Comparison of ENCODE assay signal across 8 mouse cellular contexts in the genomic region with DNA sequence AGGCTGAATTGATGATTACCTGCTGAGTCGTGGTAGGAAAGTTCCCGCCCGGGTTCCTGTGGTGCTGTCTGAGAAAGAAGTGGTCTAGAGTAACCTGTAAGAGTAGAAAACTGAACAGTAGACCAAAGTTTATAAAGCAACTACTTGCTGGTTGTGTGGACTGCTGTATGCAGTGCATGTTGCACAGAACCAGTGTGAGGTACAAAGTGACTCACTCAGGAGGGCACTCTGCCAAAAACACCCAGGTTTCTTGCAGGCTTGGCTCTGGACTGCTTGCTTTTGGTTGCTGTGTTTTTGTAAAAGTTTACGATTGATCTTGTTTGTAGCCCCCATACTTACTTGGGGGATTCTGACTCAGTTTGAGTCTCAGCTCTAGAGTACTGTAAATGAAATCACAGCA. TPM values are rescaled to one million over a fixed set of nuclear protein-coding genes. Genes with fewer than 3 reads are reported as not detected.
DNase-seq lines count a peak whose midpoint lies in the region; ATAC-seq and TF ChIP-seq lines count a peak whose summit lies in the region.

No protein-coding gene starts in this region.

- H3K27ac ChIP-seq in hindbrain, embryonic 12.5 days: peak overlapping the region; percentile 17; the same call in 1 of the 2 replicates
- H3K27ac ChIP-seq in hindbrain, embryonic 13.5 days: no peak overlapping the region
- no peak overlapping the region for H3K27ac ChIP-seq in kidney, postnatal 0 days
- H3K27ac ChIP-seq in lung, embryonic 14.5 days (ENCODE audit: low read depth): no peak overlapping the region

- H3K36me3 ChIP-seq in hindbrain, embryonic 12.5 days: peaks cover 6% of the 10 kb centered on the region
- no peaks in the 10 kb centered on the region for H3K36me3 ChIP-seq in hindbrain, embryonic 13.5 days
- H3K36me3 ChIP-seq in kidney, postnatal 0 days (ENCODE audit: insufficient read depth, low read length): no peaks in the 10 kb centered on the region
- H3K36me3 ChIP-seq in lung, embryonic 14.5 days (ENCODE audit: insufficient read depth): peaks cover 9% of the 10 kb centered on the region

- no peak overlapping the region for H3K4me3 ChIP-seq in hindbrain, embryonic 12.5 days
- H3K4me3 ChIP-seq in hindbrain, embryonic 13.5 days: no peak overlapping the region
- no peak overlapping the region for H3K4me3 ChIP-seq in kidney, postnatal 0 days (replicated peaks; ENCODE audit: low read depth, low read length)
- H3K4me3 ChIP-seq in lung, embryonic 14.5 days (ENCODE audit: low read depth, low read length): no peak overlapping the region

- no peak overlapping the region for H3K4me2 ChIP-seq in hindbrain, embryonic 12.5 days (replicated peaks)
- H3K4me2 ChIP-seq in hindbrain, embryonic 13.5 days: no peak overlapping the region
- H3K4me2 ChIP-seq in kidney, postnatal 0 days (ENCODE audit: low read length): no peak overlapping the region
- no peak overlapping the region for H3K4me2 ChIP-seq in lung, embryonic 14.5 days

- no peak overlapping the region for H3K9ac ChIP-seq in hindbrain, embryonic 12.5 days
- no peak overlapping the region for H3K9ac ChIP-seq in hindbrain, embryonic 13.5 days
- no peak overlapping the region for H3K9ac ChIP-seq in kidney, postnatal 0 days (ENCODE audit: low read depth, low read length)
- H3K9ac ChIP-seq in lung, embryonic 14.5 days: no peak overlapping the region

- intact Hi-C loops in gastrocnemius, postnatal 14 days (cut with DNase I; ENCODE audit: low total_unique reads): no loop called here

- no peaks in the 10 kb centered on the region for H3K27me3 ChIP-seq in hindbrain, embryonic 12.5 days
- H3K27me3 ChIP-seq in hindbrain, embryonic 13.5 days: no peaks in the 10 kb centered on the region
- no peaks in the 10 kb centered on the region for H3K27me3 ChIP-seq in kidney, postnatal 0 days (ENCODE audit: insufficient read depth, low read length)
- H3K27me3 ChIP-seq in lung, embryonic 14.5 days (ENCODE audit: insufficient read depth, low read length): no peaks in the 10 kb centered on the region

- H3K9me3 ChIP-seq in hindbrain, embryonic 12.5 days (replicated peaks): no peaks in the 10 kb centered on the region
- H3K9me3 ChIP-seq in hindbrain, embryonic 13.5 days: no peaks in the 10 kb centered on the region
- no peaks in the 10 kb centered on the region for H3K9me3 ChIP-seq in kidney, postnatal 0 days (replicated peaks; ENCODE audit: low read length)
- H3K9me3 ChIP-seq in lung, embryonic 14.5 days (ENCODE audit: low read depth, low read length): no peaks in the 10 kb centered on the region

- no peaks in the 10 kb centered on the region for H3K4me1 ChIP-seq in hindbrain, embryonic 12.5 days
- no peaks in the 10 kb centered on the region for H3K4me1 ChIP-seq in hindbrain, embryonic 13.5 days (replicated peaks)
- H3K4me1 ChIP-seq in kidney, postnatal 0 days (replicated peaks; ENCODE audit: insufficient read depth, low read length): no peaks in the 10 kb centered on the region
- no peaks in the 10 kb centered on the region for H3K4me1 ChIP-seq in lung, embryonic 14.5 days (ENCODE audit: insufficient read depth)

- ATAC-seq in hindbrain, embryonic 12.5 days (ENCODE audit: low FRiP score): no peak; the same call in 1 of the 2 replicates
- no peak for ATAC-seq in hindbrain, embryonic 13.5 days (ENCODE audit: low FRiP score)
- ATAC-seq in kidney, postnatal 0 days (replicated peaks; ENCODE audit: low FRiP score, low read depth): no peak; the same call in 1 of the 2 replicates
- ATAC-seq in lung, embryonic 14.5 days (ENCODE audit: insufficient read depth): peak; percentile 70; the same call in 1 of the 2 replicates

- DNase-seq in brain, adult 2 months (ENCODE audit: low read depth, low spot score): peak; percentile 95
- DNase-seq in gastrocnemius, postnatal 14 days: peak; percentile 63
- DNase-seq in kidney, postnatal 0 days (ENCODE audit: low spot score): peak; percentile 36
- DNase-seq in lung, embryonic 14.5 days: peak; percentile 74
- DNase-seq in right cerebral cortex, postnatal 36 days (ENCODE audit: low spot score in 2 of 2): peak; percentile 65 to 69
- DNase-seq in embryo, embryonic 10.5 days (ENCODE audit: low spot score): no peak

- TF ChIP-seq CTCF in kidney, postnatal 0 days (IDR thresholded peaks at IDR 0.05; ENCODE audit: low read depth): no peak
- no peak for TF ChIP-seq CTCF in lung, embryonic 14.5 days (IDR thresholded peaks at IDR 0.05; ENCODE audit: low read depth)

- WGBS in hindbrain, embryonic 12.5 days: 47% methylated on average over 4 of the region's 4 CpGs
- WGBS in hindbrain, embryonic 13.5 days: 52% methylated on average over 4 of the region's 4 CpGs
- WGBS in kidney, postnatal 0 days: 33% methylated on average over 4 of the region's 4 CpGs
- WGBS in lung, embryonic 14.5 days: 35% methylated on average over 4 of the region's 4 CpGs

RNA-seq across cellular contexts. Expression of gene Manba, which starts 15.4 kb away (rescaled TPM):
- polyA plus RNA-seq in hindbrain, embryonic 12.5 days (2016; fragmentation: Nextera tagmentation; extraction: Ambion mirVana): 5.7 and 6.1 TPM in 2 replicates
- 5.5 and 5.6 TPM in 2 replicates for polyA plus RNA-seq in hindbrain, embryonic 13.5 days (2015; fragmentation: Nextera tagmentation; extraction: Ambion mirVana)
- total RNA-seq in gastrocnemius, postnatal 14 days (2021): 1 to 10 TPM; 4.6 to 6.6 TPM
- polyA plus RNA-seq in kidney, postnatal 0 days (2015; fragmentation: Nextera tagmentation; extraction: Ambion mirVana): 37.8 and 41.8 TPM in 2 replicates
- 10.2 and 10.7 TPM in 2 replicates for polyA plus RNA-seq in lung, embryonic 14.5 days (2014; fragmentation: Nextera tagmentation; extraction: Ambion mirVana)

RNA-seq across cellular contexts. Expression of gene Ube2d3, which starts 32.0 kb away (rescaled TPM):
- 469 and 495 TPM in 2 replicates for polyA plus RNA-seq in hindbrain, embryonic 12.5 days (2016; fragmentation: Nextera tagmentation; extraction: Ambion mirVana)
- polyA plus RNA-seq in hindbrain, embryonic 13.5 days (2015; fragmentation: Nextera tagmentation; extraction: Ambion mirVana): 399 and 409 TPM in 2 replicates
- 100 to 1,000 TPM; 286 to 311 TPM for total RNA-seq in gastrocnemius, postnatal 14 days (2021)
- polyA plus RNA-seq in kidney, postnatal 0 days (2015; fragmentation: Nextera tagmentation; extraction: Ambion mirVana): 509 and 531 TPM in 2 replicates
- 586 and 604 TPM in 2 replicates for polyA plus RNA-seq in lung, embryonic 14.5 days (2014; fragmentation: Nextera tagmentation; extraction: Ambion mirVana)

RNA-seq across cellular contexts. Expression of gene Cisd2, which starts 46.2 kb away (rescaled TPM):
- polyA plus RNA-seq in hindbrain, embryonic 12.5 days (2016; fragmentation: Nextera tagmentation; extraction: Ambion mirVana): 77.1 and 82.5 TPM in 2 replicates
- 74.1 and 77.0 TPM in 2 replicates for polyA plus RNA-seq in hindbrain, embryonic 13.5 days (2015; fragmentation: Nextera tagmentation; extraction: Ambion mirVana)
- total RNA-seq in gastrocnemius, postnatal 14 days (2021): 10 to 100 TPM; 20.0 to 21.0 TPM
- polyA plus RNA-seq in kidney, postnatal 0 days (2015; fragmentation: Nextera tagmentation; extraction: Ambion mirVana): 57.8 and 65.2 TPM in 2 replicates
- 61.5 and 66.6 TPM in 2 replicates for polyA plus RNA-seq in lung, embryonic 14.5 days (2014; fragmentation: Nextera tagmentation; extraction: Ambion mirVana)
